Mouse (Mus musculus): Measurements from ENCODE around the gene Ccdc90b.

Gene Ccdc90b

GRCm38 (mm10) chr7:92560986-92561876 lies at the start of gene Ccdc90b:
Gene Ccdc90b, plus strand, starts transcription at chr7:92561149.
- DNase-seq (ENCODE audit: low spot score in 2 of 2): peak; percentile 50 to 59

GRCm38 (mm10) chr7:92520397-92520796 lies 40.6 kb upstream of the Ccdc90b start:
- no peak for DNase-seq (ENCODE audit: low spot score in 2 of 2)

GRCm38 (mm10) chr7:92520820-92521219 lies 40.1 kb upstream of the Ccdc90b start:
- peak in 1 of 2 experiments; percentile 1 for DNase-seq (ENCODE audit: low spot score in 2 of 2)

DNA sequence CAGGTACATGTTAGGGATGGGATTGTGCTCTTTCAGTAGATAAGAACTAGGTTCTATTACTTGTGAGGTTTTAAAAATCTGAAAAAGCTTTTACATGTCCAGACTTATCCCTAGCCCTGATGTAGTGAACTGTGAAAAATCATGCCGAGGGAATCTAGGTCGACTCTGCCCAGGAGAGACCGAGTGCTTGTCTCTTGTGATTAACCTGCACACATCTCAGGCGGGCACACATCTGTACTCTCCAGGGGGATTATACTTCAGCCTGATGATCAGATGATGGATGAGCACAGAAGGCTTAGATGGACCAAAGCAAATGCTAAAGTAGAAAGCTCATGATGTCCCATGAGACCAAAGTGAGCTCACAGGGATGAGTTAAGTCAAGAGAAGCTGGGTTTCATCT lies 31.7 kb upstream of the Ccdc90b start:
- no peak for DNase-seq (ENCODE audit: low spot score in 2 of 2)

DNA sequence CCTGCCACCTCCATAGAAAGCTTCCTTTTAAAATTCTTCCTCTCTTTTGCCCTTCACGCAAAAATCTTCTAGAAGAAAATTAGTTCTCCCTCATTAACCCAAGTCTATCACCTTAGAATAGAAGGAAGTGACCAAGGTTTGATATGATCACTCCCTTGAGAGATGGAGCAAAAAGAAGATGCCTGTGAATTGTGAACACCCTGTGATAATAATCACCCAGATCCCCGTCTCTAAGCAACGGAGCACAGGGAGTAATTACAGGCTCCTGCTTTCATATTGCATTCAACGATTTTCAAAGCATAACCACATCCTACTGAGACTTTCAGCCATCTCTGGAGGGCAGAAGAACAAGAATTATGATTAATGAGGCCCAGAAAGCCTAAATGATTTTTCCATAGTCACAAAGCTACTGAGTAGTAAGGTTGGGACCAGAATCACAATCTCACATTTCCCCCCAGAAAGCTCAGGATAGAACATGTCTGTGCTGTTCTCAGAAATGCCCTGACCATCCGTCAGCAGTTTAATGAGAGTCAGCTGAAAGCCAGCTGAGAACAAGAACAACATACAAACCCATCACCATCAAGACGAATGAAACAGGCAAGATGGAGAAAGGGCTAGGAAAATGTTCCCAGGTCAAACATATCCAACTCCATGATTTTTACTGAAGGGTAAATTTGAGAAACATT lies 28.5 kb upstream of the Ccdc90b start:
- DNase-seq (ENCODE audit: low spot score in 2 of 2): no peak

DNA sequence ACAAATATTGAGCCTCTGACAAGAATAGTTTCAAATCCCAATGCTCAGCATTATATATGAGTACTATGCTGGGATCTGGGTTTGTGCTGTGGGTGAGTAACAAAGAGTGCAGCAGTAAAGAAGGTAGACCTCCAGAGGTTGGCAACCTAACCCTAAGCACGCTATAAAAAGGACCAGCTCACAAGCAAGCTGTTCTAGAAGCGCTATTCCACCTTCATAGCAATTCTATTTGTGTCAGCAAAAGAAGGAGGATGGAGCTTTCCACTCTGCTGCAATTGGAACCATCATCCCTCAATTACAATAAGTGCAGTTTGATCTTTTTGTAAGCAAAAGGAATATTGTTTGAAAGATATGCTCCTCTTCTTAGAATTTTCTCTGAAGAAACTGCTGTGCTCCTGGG lies 14.2 kb upstream of the Ccdc90b start:
- no peak for DNase-seq (ENCODE audit: low spot score in 2 of 2)

GRCm38 (mm10) chr7:92550248-92550989 lies 10.5 kb upstream of the Ccdc90b start:
- DNase-seq (ENCODE audit: low spot score in 2 of 2): no peak

- DNase-seq (ENCODE audit: low spot score in 2 of 2): no peak
Observed at GRCm38 (mm10) chr7:92550990-92551392, 10.0 kb upstream of the Ccdc90b start.

- no peak for DNase-seq (ENCODE audit: low spot score in 2 of 2)
Observed at GRCm38 (mm10) chr7:92558744-92559143, 2.2 kb upstream of the Ccdc90b start.

DNA sequence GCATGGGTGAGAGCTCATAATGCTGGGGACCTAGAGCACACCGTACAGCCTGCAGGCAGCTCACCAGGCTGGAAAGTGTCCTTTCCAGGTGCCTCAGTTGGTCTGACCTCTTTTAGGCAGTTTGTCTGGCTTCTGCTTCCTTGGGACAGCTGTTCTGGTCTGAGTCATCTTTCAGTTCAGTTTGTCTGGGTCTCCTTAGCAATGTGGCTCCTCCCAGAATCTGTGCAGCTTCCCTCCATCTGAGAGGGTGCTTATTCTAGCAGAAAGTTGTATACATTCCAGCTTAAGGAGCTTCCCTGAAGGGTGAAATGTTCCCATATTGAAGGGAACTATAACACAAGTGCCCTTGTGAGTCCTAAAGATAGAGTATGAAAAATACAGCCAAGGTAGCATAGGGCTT lies 5.8 kb downstream of the Ccdc90b start:
- no peak for DNase-seq (ENCODE audit: low spot score in 2 of 2)

- DNase-seq (ENCODE audit: low spot score in 2 of 2): no peak
Observed at GRCm38 (mm10) chr7:92580491-92581207, 19.7 kb downstream of the Ccdc90b start.

DNA sequence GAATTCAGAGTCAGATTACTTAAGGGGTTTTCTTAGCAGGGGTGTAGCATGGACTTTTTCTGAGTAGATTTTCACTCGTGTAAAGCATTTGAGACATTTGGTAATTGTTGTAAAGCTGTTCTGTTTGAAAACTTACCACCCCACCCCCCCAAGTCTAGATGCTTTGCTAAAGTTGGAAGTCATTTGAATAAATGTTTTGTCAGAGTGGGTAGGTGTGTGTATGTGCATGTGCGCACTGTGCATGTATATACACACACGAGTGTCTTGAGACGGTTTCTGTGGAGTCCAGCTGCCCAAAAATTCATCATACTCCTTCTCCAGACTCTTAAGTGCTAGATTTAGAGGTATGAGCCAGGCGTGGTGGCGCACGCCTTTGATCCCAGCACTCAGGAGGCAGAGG lies 22.6 kb downstream of the Ccdc90b start:
- no peak for DNase-seq (ENCODE audit: low spot score in 2 of 2)

GRCm38 (mm10) chr7:92589986-92590385 lies 29.0 kb downstream of the Ccdc90b start:
- DNase-seq (ENCODE audit: low spot score in 2 of 2): no peak

DNA sequence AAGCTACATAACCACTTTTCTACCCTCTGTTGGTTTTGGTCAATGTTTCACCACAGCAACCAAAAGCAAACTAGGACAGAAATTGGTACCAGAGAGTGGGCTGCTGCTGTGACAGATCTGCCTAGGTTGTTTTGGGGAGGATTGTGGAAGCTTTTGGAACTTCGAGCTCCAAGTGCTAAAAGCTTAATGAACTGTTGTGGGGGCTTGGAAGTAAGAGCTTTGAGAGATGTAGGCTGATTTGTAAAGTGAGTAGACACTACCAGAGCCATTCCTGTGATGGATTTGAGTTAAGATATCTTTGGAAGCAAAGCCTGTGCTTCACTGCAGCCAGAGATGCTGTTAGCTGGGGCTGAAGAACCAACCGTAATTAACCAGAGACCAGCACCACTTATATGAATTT lies 29.9 kb downstream of the Ccdc90b start:
- DNase-seq (ENCODE audit: low spot score in 2 of 2): no peak

- DNase-seq (ENCODE audit: low spot score in 2 of 2): no peak
Observed at GRCm38 (mm10) chr7:92604961-92605360, 44.0 kb downstream of the Ccdc90b start.

GRCm38 (mm10) chr7:92610830-92611229 lies 49.9 kb downstream of the Ccdc90b start:
- DNase-seq (ENCODE audit: low spot score in 2 of 2): no peak

DNA sequence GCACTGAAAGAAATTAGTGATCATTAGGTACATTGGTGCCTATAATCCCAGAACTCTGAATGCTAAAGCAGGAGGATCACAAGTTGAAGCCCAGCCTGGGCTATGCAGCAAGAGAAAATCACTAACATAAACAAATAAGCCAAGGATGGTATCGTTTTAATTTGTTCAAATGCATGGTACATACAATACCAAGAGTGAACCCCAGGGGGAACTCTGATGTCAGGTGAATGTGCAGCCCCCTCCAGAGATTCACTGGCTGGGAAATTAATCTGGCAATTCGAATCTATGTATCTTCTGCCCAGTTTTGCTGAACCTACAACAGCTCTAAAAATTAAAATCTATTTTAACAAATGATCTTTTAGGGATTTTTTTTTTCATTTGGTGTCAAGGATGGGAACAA lies 63.5 kb downstream of the Ccdc90b start:
- DNase-seq (ENCODE audit: low spot score in 2 of 2): no peak

GRCm38 (mm10) chr7:92630167-92630566 lies 69.2 kb downstream of the Ccdc90b start:
- DNase-seq (ENCODE audit: low spot score in 2 of 2): no peak

Measured in spleen, postnatal 14 days (tissue).